In genomic region chr4:141240617-141241016, GRCm38 (mm10) we compare ENCODE assay signal across 8 mouse cellular contexts. TPM values are rescaled to one million over a fixed set of nuclear protein-coding genes. Genes with fewer than 3 reads are reported as not detected.
DNase-seq lines count a peak whose midpoint lies in the region; ATAC-seq and TF ChIP-seq lines count a peak whose summit lies in the region.

No protein-coding gene starts in this region.

- TF ChIP-seq POLR2A in cerebellum, adult 2 months (IDR thresholded peaks at IDR 0.05; ENCODE audit: borderline replicate concordance, insufficient read depth, low read length), result no peak

- H3K36me3 ChIP-seq in embryonic facial prominence, embryonic 15.5 days, result no peaks in the 10 kb centered on the region

- H3K27ac ChIP-seq in embryonic facial prominence, embryonic 15.5 days (replicated peaks), result peak overlapping the region; percentile 12; the same call in 1 of the 2 replicates
- no peak overlapping the region for H3K27ac ChIP-seq in cerebellum, adult 2 months (ENCODE audit: insufficient read depth, low read length)

- 4% methylated on average over 14 of the region's 14 CpGs for WGBS in embryonic facial prominence, embryonic 15.5 days
- WGBS in cerebellum, adult 2 months, result 18% methylated on average over 14 of the region's 14 CpGs

- ATAC-seq in embryonic facial prominence, embryonic 15.5 days (ENCODE audit: insufficient number of reproducible peaks, low FRiP score, low TSS enrichment, low read depth), result no peak

- peaks cover 18% of the 10 kb centered on the region; the same call in 1 of the 2 replicates for H3K27me3 ChIP-seq in embryonic facial prominence, embryonic 15.5 days
- H3K27me3 ChIP-seq in cerebellum, adult 2 months (ENCODE audit: control insufficient read depth, insufficient read depth, low read length), result no peaks in the 10 kb centered on the region; the same call in 1 of the 2 replicates

- no peak for TF ChIP-seq CTCF in cerebellum, adult 2 months (IDR thresholded peaks at IDR 0.05; ENCODE audit: borderline replicate concordance, insufficient read depth, low read depth, low read length)

- H3K4me2 ChIP-seq in embryonic facial prominence, embryonic 15.5 days (replicated peaks), result peak overlapping the region; percentile 73

- H3K9me3 ChIP-seq in embryonic facial prominence, embryonic 15.5 days (replicated peaks), result no peaks in the 10 kb centered on the region

- no peak overlapping the region for H3K9ac ChIP-seq in embryonic facial prominence, embryonic 15.5 days

- H3K4me1 ChIP-seq in embryonic facial prominence, embryonic 15.5 days, result peaks cover 71% of the 10 kb centered on the region
- 0 out of 2 replicates have a peak, but pooled peaks cover 3% of the 10 kb centered on the region for H3K4me1 ChIP-seq in cerebellum, adult 2 months (ENCODE audit: control insufficient read depth, insufficient read depth, low read length)

- DNase-seq in ovary, adult 18-20 months (ENCODE audit: low spot score), result peak; percentile 76
- no peak for DNase-seq in ovary, postnatal 14 days (ENCODE audit: low spot score)
- peak; percentile 79 to 89 for DNase-seq in kidney, postnatal 25 days
- DNase-seq in lung, postnatal 4 days, result peak; percentile 79 to 87
- no peak for DNase-seq in spleen, postnatal 4 days (ENCODE audit: low spot score in 2 of 2)
- DNase-seq in cerebellum, adult 2 months, result no peak
- DNase-seq in cerebellum, postnatal 25 days, result no peak

- H3K4me3 ChIP-seq in embryonic facial prominence, embryonic 15.5 days (replicated peaks), result peak overlapping the region; percentile 43
- H3K4me3 ChIP-seq in cerebellum, adult 2 months (replicated peaks; ENCODE audit: insufficient read depth, low read depth, low read length), result no peak overlapping the region

RNA-seq across cellular contexts. Expression of gene Arhgef19, which starts 1.3 kb away (rescaled TPM):
- 25.6 and 27.7 TPM in 2 replicates for polyA plus RNA-seq in embryonic facial prominence, embryonic 15.5 days (2015; fragmentation: Nextera tagmentation; extraction: Ambion mirVana)
- 14.0 and 15.0 TPM in 2 replicates for polyA plus RNA-seq in cerebellum, adult 2 months (2012; rRNA removed)

RNA-seq across cellular contexts. Expression of gene Rsg1, which starts 26.9 kb away (rescaled TPM):
- polyA plus RNA-seq in embryonic facial prominence, embryonic 15.5 days (2015; fragmentation: Nextera tagmentation; extraction: Ambion mirVana), result 6.8 and 8.1 TPM in 2 replicates
- 4.7 and 6.8 TPM in 2 replicates for polyA plus RNA-seq in cerebellum, adult 2 months (2012; rRNA removed)

Comparison
In these comparisons a context has a peak if more than half of its experiments do, and no peak if none do; other contexts are left out.
1. DNase-seq: peak in ovary, adult 18-20 months (single experiment), kidney, postnatal 25 days (2 of 2) and lung, postnatal 4 days (2 of 2); none in ovary, postnatal 14 days (single experiment), spleen, postnatal 4 days (0 of 2), cerebellum, adult 2 months (0 of 2) and cerebellum, postnatal 25 days (0 of 2).